Mouse (Mus musculus): ENCODE results near the gene Atf2.

DNA sequence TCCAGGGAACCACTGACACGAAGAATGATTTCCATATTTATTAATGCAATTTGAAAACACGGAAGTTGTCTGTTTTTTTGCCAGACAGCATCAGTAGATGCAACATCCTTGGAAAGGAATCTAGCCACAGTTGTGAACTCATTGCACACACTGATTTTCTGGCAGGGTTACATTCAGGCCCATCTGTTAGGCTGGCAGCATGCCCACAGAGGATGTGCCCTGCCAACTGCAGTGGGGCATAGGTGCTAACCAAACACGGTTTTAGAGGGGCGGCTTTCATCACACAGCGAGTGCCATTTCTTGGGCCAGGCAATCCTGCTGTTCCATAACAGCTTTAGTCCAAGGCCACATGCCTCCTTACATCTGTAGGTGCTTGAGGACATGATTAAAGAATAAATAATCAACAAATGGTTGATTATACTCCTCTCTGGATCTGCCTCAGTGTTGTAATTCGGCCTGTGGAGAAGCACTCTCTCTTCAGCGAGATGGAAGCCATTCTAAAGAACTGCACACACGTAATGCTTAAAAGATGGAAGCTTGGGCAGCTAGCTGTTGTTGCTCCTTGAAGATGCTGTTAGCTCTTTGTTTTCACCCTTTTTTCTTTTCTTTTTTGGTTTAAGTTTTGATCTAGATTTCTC, 40.4 kb upstream of the Atf2 start:
- TF ChIP-seq GATA1 (IDR thresholded peaks at IDR 0.05; ENCODE audit: borderline replicate concordance, low read length), result no peak
- TF ChIP-seq FLI1 (IDR thresholded peaks at IDR 0.05; ENCODE audit: low read length), result no peak

Measured in megakaryocyte, embryonic 14.5 days (primary cell).